Mouse (Mus musculus) heart, adult 11 months (tissue): ENCODE measurements around the gene Anapc5.
A peak's percentile ranks its signal among the peaks of the same experiment; 100 is the strongest.

Source experiments
- DNase-seq: peaks from one replicate; pipeline ENCODE4 v3.0.0; 2022

Anapc5 gene

GRCm38 (mm10) chr5:122820777-122821523 is at the start of gene Anapc5:
Anapc5 (minus strand) TSS chr5:122821339.
- peak; percentile 100 for DNase-seq

GRCm38 (mm10) chr5:122863053-122863452 is 41.9 kb upstream of the Anapc5 start:
- DNase-seq: peak; percentile 69

GRCm38 (mm10) chr5:122855858-122856257 is 34.7 kb upstream of the Anapc5 start:
- no peak for DNase-seq

GRCm38 (mm10) chr5:122852611-122853010 is 31.5 kb upstream of the Anapc5 start:
- no peak for DNase-seq

GRCm38 (mm10) chr5:122850319-122851002 is 29.3 kb upstream of the Anapc5 start:
- DNase-seq: no peak

- peak; percentile 100 for DNase-seq
Observed at GRCm38 (mm10) chr5:122849521-122850318, 28.6 kb upstream of the Anapc5 start, which contains the start of gene Rnf34. Rnf34 (plus strand) TSS chr5:122850048.

GRCm38 (mm10) chr5:122843799-122844198 is 22.7 kb upstream of the Anapc5 start:
- DNase-seq: peak; percentile 35

- DNase-seq: peak; percentile 49
Observed at GRCm38 (mm10) chr5:122841126-122841525, 20.0 kb upstream of the Anapc5 start.

- peak; percentile 61 for DNase-seq
Observed at GRCm38 (mm10) chr5:122832996-122833395, 11.9 kb upstream of the Anapc5 start.

- peak; percentile 24 for DNase-seq
Observed at GRCm38 (mm10) chr5:122832536-122832935, 11.4 kb upstream of the Anapc5 start.

GRCm38 (mm10) chr5:122825099-122825498 is 4.0 kb upstream of the Anapc5 start:
- peak; percentile 56 for DNase-seq

- peak; percentile 52 for DNase-seq
Observed at GRCm38 (mm10) chr5:122824450-122824849, 3.3 kb upstream of the Anapc5 start.

GRCm38 (mm10) chr5:122823976-122824375 is 2.8 kb upstream of the Anapc5 start:
- peak; percentile 65 for DNase-seq

GRCm38 (mm10) chr5:122822441-122822840 is 1.3 kb upstream of the Anapc5 start:
- peak; percentile 36 for DNase-seq

- no peak for DNase-seq
Observed at GRCm38 (mm10) chr5:122821524-122821885, 366 bp upstream of the Anapc5 start.

- DNase-seq: peak; percentile 74
Observed at GRCm38 (mm10) chr5:122812699-122813098, 8.4 kb downstream of the Anapc5 start.

GRCm38 (mm10) chr5:122811364-122812079 is 9.6 kb downstream of the Anapc5 start:
- DNase-seq: peak; percentile 92

- no peak for DNase-seq
Observed at GRCm38 (mm10) chr5:122805503-122805902, 15.6 kb downstream of the Anapc5 start.

GRCm38 (mm10) chr5:122802706-122803105 is 18.4 kb downstream of the Anapc5 start:
- no peak for DNase-seq

- DNase-seq: no peak
Observed at GRCm38 (mm10) chr5:122801684-122802083, 19.5 kb downstream of the Anapc5 start.

GRCm38 (mm10) chr5:122800345-122801010 is 20.7 kb downstream of the Anapc5 start:
- no peak for DNase-seq
